Mouse (Mus musculus): ENCODE data around the gene Gm14214.

Gm14214 gene

GRCm38 (mm10) chr2:154769930-154770329 lies at the start of gene Gm14214:
TSS of gene Gm14214 (minus strand) at chr2:154770030.
- no peak for DNase-seq (ENCODE audit: low read depth, low spot score)

- DNase-seq (ENCODE audit: low read depth, low spot score): no peak
These were observed 48.8 kb upstream of the Gm14214 start for GRCm38 (mm10) chr2:154818599-154818998.

- DNase-seq (ENCODE audit: low read depth, low spot score): peak; percentile 54
These were observed 48.0 kb upstream of the Gm14214 start for GRCm38 (mm10) chr2:154817788-154818187.

- no peak for DNase-seq (ENCODE audit: low read depth, low spot score)
These were observed 47.3 kb upstream of the Gm14214 start for GRCm38 (mm10) chr2:154817089-154817488.

- DNase-seq (ENCODE audit: low read depth, low spot score): no peak
These were observed 43.6 kb upstream of the Gm14214 start for GRCm38 (mm10) chr2:154813426-154813825.

- DNase-seq (ENCODE audit: low read depth, low spot score): no peak
These were observed 41.0 kb upstream of the Gm14214 start for GRCm38 (mm10) chr2:154810821-154811220.

GRCm38 (mm10) chr2:154809107-154809762 lies 39.4 kb upstream of the Gm14214 start:
- no peak for DNase-seq (ENCODE audit: low read depth, low spot score)

- DNase-seq (ENCODE audit: low read depth, low spot score): no peak
These were observed 37.9 kb upstream of the Gm14214 start for GRCm38 (mm10) chr2:154807689-154808088.

- no peak for DNase-seq (ENCODE audit: low read depth, low spot score)
These were observed 34.0 kb upstream of the Gm14214 start for GRCm38 (mm10) chr2:154803845-154804244.

- DNase-seq (ENCODE audit: low read depth, low spot score): no peak
These were observed 33.5 kb upstream of the Gm14214 start for GRCm38 (mm10) chr2:154803372-154803771.

GRCm38 (mm10) chr2:154791661-154792642 lies 22.1 kb upstream of the Gm14214 start:
- peak; percentile 55 for DNase-seq (ENCODE audit: low read depth, low spot score)

GRCm38 (mm10) chr2:154790656-154791483 lies 21.0 kb upstream of the Gm14214 start, which contains the start of the genes Raly and a:
TSS of gene Raly (plus strand) at chr2:154791096.
TSS of gene a (plus strand) at chr2:154791402.
- peak; percentile 99 for DNase-seq (ENCODE audit: low read depth, low spot score)

GRCm38 (mm10) chr2:154789977-154790655 lies 20.3 kb upstream of the Gm14214 start:
- DNase-seq (ENCODE audit: low read depth, low spot score): no peak

GRCm38 (mm10) chr2:154789381-154789780 lies 19.6 kb upstream of the Gm14214 start:
- no peak for DNase-seq (ENCODE audit: low read depth, low spot score)

GRCm38 (mm10) chr2:154786776-154787175 lies 16.9 kb upstream of the Gm14214 start:
- DNase-seq (ENCODE audit: low read depth, low spot score): peak; percentile 20

- peak; percentile 82 for DNase-seq (ENCODE audit: low read depth, low spot score)
These were observed 16.4 kb upstream of the Gm14214 start for GRCm38 (mm10) chr2:154786187-154786586.

- no peak for DNase-seq (ENCODE audit: low read depth, low spot score)
These were observed 15.5 kb upstream of the Gm14214 start for GRCm38 (mm10) chr2:154785284-154785683.

GRCm38 (mm10) chr2:154782856-154783650 lies 13.2 kb upstream of the Gm14214 start:
- no peak for DNase-seq (ENCODE audit: low read depth, low spot score)

- no peak for DNase-seq (ENCODE audit: low read depth, low spot score)
These were observed 12.5 kb upstream of the Gm14214 start for GRCm38 (mm10) chr2:154782361-154782760.

- no peak for DNase-seq (ENCODE audit: low read depth, low spot score)
These were observed 9.8 kb upstream of the Gm14214 start for GRCm38 (mm10) chr2:154779648-154780047.
